Mouse (Mus musculus): ENCODE data around the gene Lamtor5. TPM values are rescaled to one million over a fixed set of nuclear protein-coding genes. Genes with fewer than 3 reads are reported as not detected.

Gene Lamtor5
- total RNA-seq, 2 experiments from 2014 or later = 64.9 to 65.7 TPM

DNA sequence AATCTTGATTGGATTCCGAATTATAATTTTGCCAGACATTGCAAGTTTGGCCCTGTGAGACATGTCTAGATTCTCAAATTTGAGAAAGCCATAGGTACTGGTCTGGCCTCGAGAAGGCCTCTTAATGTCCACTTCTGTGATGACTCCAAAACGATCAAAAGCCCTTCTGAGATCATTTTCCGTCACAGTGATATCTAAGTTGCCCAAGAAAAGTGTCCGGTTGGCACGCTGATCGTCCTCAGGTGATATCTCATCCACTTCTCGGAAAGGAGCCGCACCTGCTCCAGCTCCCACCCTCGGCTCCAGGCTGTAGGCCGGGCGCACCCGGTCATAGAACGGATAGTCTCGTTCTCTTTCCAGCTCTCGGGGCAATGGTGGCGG lies 53.1 kb downstream of the Lamtor5 start:
- DNase-seq (ENCODE audit: low spot score in 2 of 2) = no peak
- intact Hi-C loops (cut with DNase I) = loop anchor here (5.0 kb wide), 3 partner anchors 39 to 294 kb away; partner anchors contain the start of genes Kcna3, Lamtor5 and Slc16a4

GRCm38 (mm10) chr3:107332127-107332959 lies 53.7 kb downstream of the Lamtor5 start:
- intact Hi-C loops (cut with DNase I) = loop anchor here (5.0 kb wide), 3 partner anchors 40 to 295 kb away; partner anchors contain the start of genes Kcna3, Lamtor5 and Slc16a4
- peak; percentile 32 to 65 for DNase-seq (ENCODE audit: low spot score in 2 of 2)

- intact Hi-C loops (cut with DNase I) = loop anchor here (5.0 kb wide), 3 partner anchors 41 to 296 kb away; partner anchors contain the start of genes Kcna3, Lamtor5 and Slc16a4
- DNase-seq (ENCODE audit: low spot score in 2 of 2) = peak; percentile 97 to 100
Measured at GRCm38 (mm10) chr3:107332960-107333380, 54.3 kb downstream of the Lamtor5 start.

Other genes with a start within 250 kb of the Lamtor5 start
- gene Kcna3, start 242.7 kb upstream of the Lamtor5 start, total RNA-seq (2021) = 10 to 100 TPM; 28.5 to 28.6 TPM
- gene Kcna2, start 177.7 kb upstream of the Lamtor5 start, total RNA-seq (2021) = 100 to 1,000 TPM in 1 of 2 experiments, 10 to 100 TPM in 1; 97.4 to 107 TPM
- not detected for gene Kcna10, start 95.8 kb upstream of the Lamtor5 start, total RNA-seq (2021)
- not detected for gene Cym, start 57.1 kb upstream of the Lamtor5 start, total RNA-seq (2021)
- not detected for gene A630076J17Rik, start 48.2 kb upstream of the Lamtor5 start, total RNA-seq (2021)
- not detected for gene Prok1, start 39.2 kb upstream of the Lamtor5 start, total RNA-seq (2021)
- 1 to 10 TPM; 2.4 to 2.7 TPM for gene Slc16a4, start 12.4 kb downstream of the Lamtor5 start, total RNA-seq (2021)
- 10 to 100 TPM; 24.5 to 24.6 TPM for gene Rbm15, start 54.8 kb downstream of the Lamtor5 start, total RNA-seq (2021)
- 10 to 100 TPM; 61.7 to 74.6 TPM for gene Kcnc4, start 180.7 kb downstream of the Lamtor5 start, total RNA-seq (2021)
- 100 to 1,000 TPM; 365 to 381 TPM for gene Slc6a17, start 239.2 kb downstream of the Lamtor5 start, total RNA-seq (2021)